Mouse (Mus musculus) ES-Bruce4 (cell line): ENCODE measurements around the gene Scaf1. TPM values are rescaled to one million over a fixed set of nuclear protein-coding genes. Genes with fewer than 3 reads are reported as not detected.

Experiments
- H3K27ac ChIP-seq: 2 replicates; pipeline ENCODE4 v1.5.1; 2012; ENCODE audit warnings: low read length, inconsistent platforms; ENCODE audit not compliant: insufficient read depth
- H3K27me3 ChIP-seq: 2 replicates; pipeline ENCODE4 v1.6.1; 2012; ENCODE audit warnings: mild to moderate bottlenecking, low read length, inconsistent platforms; ENCODE audit not compliant: control insufficient read depth, poor library complexity, insufficient read depth, severe bottlenecking
- H3K36me3 ChIP-seq: 2 replicates; pipeline ENCODE4 v1.6.1; 2012; ENCODE audit warnings: inconsistent platforms, mild to moderate bottlenecking, low read length, moderate library complexity; ENCODE audit not compliant: control insufficient read depth, poor library complexity, insufficient read depth, severe bottlenecking
- H3K4me1 ChIP-seq: one replicate; pipeline ENCODE4 v1.8.1; 2011; ENCODE audit warnings: low read length; ENCODE audit not compliant: control insufficient read depth, insufficient read depth
- H3K4me3 ChIP-seq: 2 replicates; pipeline ENCODE4 v1.5.1; 2011; ENCODE audit warnings: low read depth, mild to moderate bottlenecking, low read length
- H3K9ac ChIP-seq: 2 replicates; pipeline ENCODE4 v1.6.1; 2012; ENCODE audit warnings: low read depth, mild to moderate bottlenecking, inconsistent platforms; ENCODE audit not compliant: poor library complexity, severe bottlenecking
- H3K9me3 ChIP-seq: replicated peaks from 2 replicates; pipeline ENCODE4 v1.6.1; 2012; ENCODE audit warnings: mild to moderate bottlenecking, low read length, inconsistent platforms; ENCODE audit not compliant: control insufficient read depth, poor library complexity, insufficient read depth, severe bottlenecking
- CTCF ChIP-seq: IDR thresholded peaks from one replicate; pipeline ENCODE4 v1.8.1; 2011; ENCODE audit warnings: low read depth, low read length
- EP300 ChIP-seq: IDR thresholded peaks from 2 replicates; pipeline ENCODE4 v1.6.1; 2011; ENCODE audit warnings: low read depth, low read length; ENCODE audit not compliant: insufficient read depth
- POLR2A ChIP-seq: IDR thresholded peaks from one replicate; pipeline ENCODE4 v1.8.1; 2011; ENCODE audit warnings: low read length; ENCODE audit not compliant: insufficient read depth
- polyA plus RNA-seq: library from polyadenylated mRNA; stranded (reverse); fragments of >200 nt; gene quantifications from 2 replicates; pipeline ENCODE4 v1.2.4, GENCODE M21; 2011; ENCODE audit warnings: low read depth; ENCODE audit not compliant: missing spikeins, insufficient read depth, insufficient read length

Gene Scaf1
- polyA plus RNA-seq, 1 experiment = 64.2 TPM

DNA sequence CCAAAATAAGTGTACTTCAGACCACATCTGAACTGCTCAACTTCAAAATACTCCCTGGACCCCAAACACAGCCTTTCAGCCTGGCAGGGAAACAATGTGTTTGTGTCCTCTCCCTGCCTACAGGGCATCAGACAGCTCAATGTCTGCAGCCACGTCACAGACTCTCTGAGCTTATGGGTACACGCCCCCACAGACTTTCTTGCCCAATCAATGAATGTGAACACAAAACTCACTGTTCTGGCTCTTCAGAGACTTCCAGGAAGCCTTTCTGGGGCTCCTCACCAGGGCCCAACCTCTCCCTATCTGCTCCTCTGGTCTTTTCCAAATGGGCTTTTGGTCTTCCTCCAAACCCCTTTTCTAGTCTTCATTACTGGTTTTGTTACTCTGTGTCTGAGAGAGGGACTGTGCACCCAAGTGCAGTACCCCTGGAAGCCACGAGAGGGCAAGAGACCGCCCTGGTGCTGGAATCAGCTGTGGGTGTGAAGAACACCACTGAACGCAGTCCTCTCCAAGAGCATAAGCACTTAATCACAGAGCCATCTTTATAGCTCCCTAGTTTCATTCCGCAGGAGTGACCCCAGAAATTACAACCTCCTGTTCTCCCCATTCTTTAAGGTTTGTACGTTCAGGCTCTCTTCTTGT, 21.7 kb upstream of the Scaf1 start:
- H3K4me3 ChIP-seq = no peak overlapping the region
- no peaks in the 10 kb centered on the region for H3K9me3 ChIP-seq
- no peak overlapping the region for H3K9ac ChIP-seq
- H3K4me1 ChIP-seq = no peaks in the 10 kb centered on the region
- H3K27me3 ChIP-seq = no peaks in the 10 kb centered on the region
- peaks cover 68% of the 10 kb centered on the region for H3K36me3 ChIP-seq
- TF ChIP-seq EP300 (no peak), CTCF (peak; percentile 83)
- no peak overlapping the region for H3K27ac ChIP-seq

DNA sequence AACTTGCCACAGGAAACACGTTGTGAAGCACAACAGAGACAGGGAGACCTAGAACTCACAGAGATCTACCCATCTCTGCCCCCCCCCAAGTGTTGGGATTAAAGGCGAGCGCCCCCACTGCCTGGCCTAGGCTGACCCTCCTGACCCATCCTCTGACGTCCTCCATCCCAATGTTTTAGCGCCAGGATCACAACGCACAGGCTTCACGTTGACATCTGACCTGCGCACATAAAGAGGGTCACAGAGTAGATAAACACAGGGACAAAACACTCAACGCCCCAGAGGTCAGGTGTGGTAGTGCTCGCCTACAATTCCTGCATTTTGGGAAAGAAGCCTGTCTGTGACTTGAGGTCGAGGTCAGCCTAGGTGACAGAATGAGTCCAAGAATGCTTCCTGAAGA, 20.5 kb upstream of the Scaf1 start:
- Histone ChIP-seq H3K4me3 (no peak overlapping the region), H3K27ac (no peak overlapping the region), H3K27me3 (no peaks in the 10 kb centered on the region), H3K36me3 (peaks cover 65% of the 10 kb centered on the region), H3K9ac (no peak overlapping the region), H3K4me1 (no peaks in the 10 kb centered on the region), H3K9me3 (no peaks in the 10 kb centered on the region)
- TF ChIP-seq EP300 = no peak
- no peak for TF ChIP-seq POLR2A
- TF ChIP-seq CTCF = no peak

DNA sequence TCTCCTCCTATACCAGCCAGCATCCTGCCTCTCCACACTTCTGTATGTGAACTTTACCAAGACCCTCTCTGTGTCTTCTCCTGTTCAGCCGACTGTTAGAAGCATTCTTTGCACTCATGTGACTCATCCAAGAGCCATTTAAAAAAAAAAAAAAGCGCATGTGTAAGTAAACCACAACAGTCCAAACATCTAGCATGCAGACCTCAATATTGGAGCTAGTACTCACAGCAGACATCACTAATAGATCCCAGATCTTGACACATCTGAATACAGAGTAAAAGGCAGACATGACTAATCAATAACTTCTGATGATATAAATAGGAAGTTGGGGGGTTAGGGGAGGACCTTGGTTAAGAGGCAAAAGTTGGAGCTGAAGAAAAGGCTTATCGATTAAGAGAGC, 19.5 kb upstream of the Scaf1 start:
- H3K27me3 ChIP-seq = no peaks in the 10 kb centered on the region
- no peak overlapping the region for H3K27ac ChIP-seq
- H3K9me3 ChIP-seq = no peaks in the 10 kb centered on the region
- no peak overlapping the region for H3K4me3 ChIP-seq
- TF ChIP-seq EP300 = no peak
- TF ChIP-seq POLR2A = no peak
- TF ChIP-seq CTCF = no peak
- H3K4me1 ChIP-seq = no peaks in the 10 kb centered on the region
- H3K36me3 ChIP-seq = peaks cover 64% of the 10 kb centered on the region
- no peak overlapping the region for H3K9ac ChIP-seq

DNA sequence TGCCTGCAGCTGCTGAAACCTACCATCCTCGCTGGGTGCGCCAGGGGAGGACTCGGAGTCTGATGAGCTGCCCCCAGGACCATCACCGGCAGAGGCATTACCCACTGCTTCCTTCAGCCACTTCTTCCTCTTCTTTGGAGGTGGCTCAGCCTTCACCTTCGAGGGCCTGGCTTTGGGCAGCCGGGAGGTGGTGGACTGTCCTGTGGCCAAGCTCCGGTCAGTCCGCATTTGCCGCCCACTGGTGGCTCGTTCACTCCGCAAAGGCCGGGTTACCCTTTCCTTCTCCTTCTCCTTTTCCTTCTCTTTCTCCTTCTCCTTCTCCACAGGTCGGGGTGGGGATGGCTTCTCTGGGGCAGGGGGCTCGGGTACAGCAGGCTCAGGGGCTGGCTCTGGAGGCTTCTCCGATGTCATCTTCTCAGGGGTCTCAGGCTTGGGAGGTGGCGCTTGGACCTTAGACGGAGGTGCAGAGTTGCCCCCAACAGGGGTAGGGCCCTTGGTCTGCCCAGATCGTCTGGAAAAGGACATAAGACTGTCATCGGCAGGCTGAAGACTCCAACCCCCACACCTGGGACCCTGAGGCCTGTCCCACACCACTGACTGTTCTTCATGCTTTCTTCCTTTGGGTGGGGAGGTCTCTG, 17.7 kb upstream of the Scaf1 start:
- H3K27ac ChIP-seq = no peak overlapping the region
- H3K4me3 ChIP-seq = no peak overlapping the region
- peaks cover 62% of the 10 kb centered on the region for H3K36me3 ChIP-seq
- H3K4me1 ChIP-seq = no peaks in the 10 kb centered on the region
- H3K27me3 ChIP-seq = no peaks in the 10 kb centered on the region
- TF ChIP-seq EP300 = no peak
- no peak for TF ChIP-seq POLR2A
- TF ChIP-seq CTCF = no peak
- no peak overlapping the region for H3K9ac ChIP-seq
- no peaks in the 10 kb centered on the region for H3K9me3 ChIP-seq

DNA sequence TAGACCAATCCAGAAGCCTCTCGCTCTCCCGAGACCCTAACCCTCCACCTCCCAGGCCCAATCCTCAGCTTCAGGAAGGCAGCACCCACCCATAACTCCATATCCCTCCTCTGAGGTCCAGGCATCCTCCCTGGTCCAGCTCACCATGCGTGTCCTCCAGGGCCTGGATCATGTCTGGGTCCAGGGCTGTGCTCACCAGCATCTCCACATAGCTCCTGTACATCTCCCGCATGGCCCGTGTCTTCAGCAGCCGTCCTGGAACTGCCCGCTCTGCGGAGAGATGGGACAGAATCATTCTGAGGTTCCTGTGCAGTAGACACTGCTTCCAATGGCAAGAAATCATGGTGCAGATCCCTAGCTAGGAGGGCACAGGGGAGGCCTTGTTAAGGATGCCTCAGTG, 14.7 kb upstream of the Scaf1 start:
- TF ChIP-seq POLR2A = no peak
- TF ChIP-seq CTCF = no peak
- TF ChIP-seq EP300 = no peak
- peaks cover 53% of the 10 kb centered on the region for H3K36me3 ChIP-seq
- H3K4me1 ChIP-seq = no peaks in the 10 kb centered on the region

DNA sequence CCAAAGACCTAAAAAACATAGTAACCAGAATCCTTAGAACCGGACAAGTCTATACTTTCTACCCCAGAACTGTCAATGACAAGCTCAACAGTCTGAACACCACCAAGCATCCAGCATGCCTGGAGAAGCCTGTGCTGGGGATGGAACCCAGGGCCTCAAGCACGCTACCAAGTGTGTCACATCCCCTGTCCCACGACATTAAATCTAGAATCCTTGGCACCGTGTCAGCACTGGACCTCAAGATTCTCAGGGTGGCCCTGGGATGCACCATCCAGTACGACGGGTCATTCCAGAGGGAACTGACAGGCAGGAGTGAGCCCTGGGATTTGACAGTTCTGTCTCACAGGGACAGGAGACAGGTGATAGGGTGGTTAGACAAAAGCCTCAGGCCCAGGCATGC, 13.8 kb upstream of the Scaf1 start:
- Histone ChIP-seq H3K9me3 (no peaks in the 10 kb centered on the region), H3K36me3 (peaks cover 45% of the 10 kb centered on the region), H3K9ac (no peak overlapping the region), H3K4me3 (no peak overlapping the region), H3K27ac (no peak overlapping the region), H3K4me1 (no peaks in the 10 kb centered on the region), H3K27me3 (no peaks in the 10 kb centered on the region)
- no peak for TF ChIP-seq EP300
- TF ChIP-seq POLR2A = no peak
- no peak for TF ChIP-seq CTCF

More for the DNA sequence above, 14.7 kb upstream of the Scaf1 start:
- no peaks in the 10 kb centered on the region for H3K9me3 ChIP-seq
- H3K27me3 ChIP-seq = no peaks in the 10 kb centered on the region
- no peak overlapping the region for H3K4me3 ChIP-seq
- no peak overlapping the region for H3K9ac ChIP-seq
- H3K27ac ChIP-seq = no peak overlapping the region
